Mouse (Mus musculus) large intestine, adult 2 months (tissue): ENCODE measurements around the gene Kifap3. TPM values are rescaled to one million over a fixed set of nuclear protein-coding genes. Genes with fewer than 3 reads are reported as not detected.

Source experiments
- DNase-seq: peaks from one replicate; pipeline ENCODE4 v3.0.0-alpha.2; 2012; ENCODE audit warnings: low read depth, low spot score
- WGBS: fragments of 180-500 bp; shearing (Covaris S2); methylation state at CpG from one replicate; pipeline ENCODE4 v1.1.7; 2018; 5-methylcytosine and 5-hydroxymethylcytosine counted together
- polyA plus RNA-seq: library from polyadenylated mRNA; depleted of rRNA; stranded (reverse); fragments of >200 nt; gene quantifications from 2 replicates; pipeline ENCODE4 v1.2.3, GENCODE M21; 2012; rRNA removed

Gene Kifap3
- polyA plus RNA-seq, 1 experiment: 2.0 TPM

- DNase-seq: no peak
- 44% methylated on average over 6 of the region's 6 CpGs for WGBS
These were observed 162.7 kb downstream of the Kifap3 start for GRCm38 (mm10) chr1:163942056-163942455.

DNA sequence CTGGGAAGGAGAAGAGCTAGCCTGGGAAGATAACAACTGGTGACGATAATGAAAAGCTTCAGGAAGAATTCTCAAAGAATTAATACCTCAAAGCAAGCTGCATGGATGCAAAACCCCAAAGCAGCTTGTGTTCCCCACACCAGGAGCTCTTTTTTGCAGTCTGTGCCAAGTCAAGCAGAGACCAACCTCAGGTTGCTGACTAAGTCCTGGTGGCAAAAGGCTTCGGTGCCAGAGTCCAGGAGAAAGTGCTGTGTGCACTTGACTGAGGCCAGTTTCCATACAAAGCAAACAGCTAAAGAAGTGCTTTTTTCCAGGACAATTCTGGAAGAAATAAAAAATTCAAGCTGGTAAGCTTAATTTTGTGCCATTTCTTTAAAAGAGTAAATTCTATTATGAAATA lies 174.0 kb downstream of the Kifap3 start:
- DNase-seq: no peak
- WGBS: 88% methylated on average over 2 of the region's 2 CpGs

- DNase-seq: no peak
- 77% methylated on average over 3 of the region's 3 CpGs for WGBS
These were observed 178.7 kb downstream of the Kifap3 start for GRCm38 (mm10) chr1:163958036-163958435.

DNA sequence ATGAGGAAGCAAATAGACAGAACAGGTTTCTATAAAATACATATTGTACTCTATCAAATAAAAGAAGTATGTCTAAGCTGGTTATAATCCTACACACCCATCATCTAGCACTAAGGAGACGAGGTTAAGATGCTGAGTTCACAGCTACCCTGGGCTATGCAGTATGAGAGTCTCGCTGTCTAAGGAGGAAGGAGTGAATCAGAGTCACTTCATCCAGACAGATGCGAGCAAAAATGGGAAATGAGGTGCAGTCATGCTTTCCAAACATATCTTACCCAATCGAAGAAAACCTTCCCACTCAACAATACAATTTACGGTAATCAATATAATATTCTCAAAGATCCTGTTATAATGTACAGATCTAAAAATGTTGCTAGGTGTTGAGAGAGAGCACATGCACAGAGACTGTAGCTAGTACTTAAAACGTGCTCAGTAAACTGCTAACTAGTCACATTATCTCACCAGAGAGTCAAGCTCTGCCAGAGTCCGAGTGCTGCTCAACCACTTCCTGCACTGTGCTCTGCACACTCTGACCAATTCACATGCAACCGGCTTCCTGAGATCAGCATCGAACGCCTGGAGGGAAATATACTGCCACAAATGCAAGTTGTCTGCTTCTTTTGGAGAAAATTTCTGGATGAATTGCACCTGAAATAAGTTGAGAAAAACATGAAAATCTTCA lies 184.8 kb downstream of the Kifap3 start:
- no peak for DNase-seq
- 79% methylated on average over 10 of the region's 10 CpGs for whole genome bisulfite sequencing

Other genes starting within 250 kb of the Kifap3 start
- gene Mettl11b, start 54.4 kb upstream of the Kifap3 start, polyA plus RNA-seq: not detected in 2 replicates
- 6.4 and 10.5 TPM in 2 replicates for gene Scyl3, start 149.5 kb downstream of the Kifap3 start, polyA plus RNA-seq
- gene BC055324, start 215.2 kb downstream of the Kifap3 start, polyA plus RNA-seq: 1.9 and 2.4 TPM in 2 replicates
- gene Mettl18, start 215.3 kb downstream of the Kifap3 start, polyA plus RNA-seq: 0.59 and 0.66 TPM in 2 replicates